Mouse (Mus musculus): ENCODE measurements at regions not wholly inside any gene's neighbourhood (a gene's known extent, or its start where the extent isn't known, plus 50 kb on each side); places are given as distances from the start of the nearest gene placed in this dataset.

GRCm38 (mm10) chr11:17468431-17469165, 211.2 kb downstream of the C1d start:
- peak; percentile 30 for DNase-seq

GRCm38 (mm10) chr11:17481436-17481996, 224.1 kb downstream of the C1d start:
- DNase-seq: no peak

- no peak for DNase-seq
Measured at GRCm38 (mm10) chr11:17483849-17484441, 226.6 kb downstream of the C1d start.

GRCm38 (mm10) chr11:17501120-17502043, 244.0 kb downstream of the C1d start:
- no peak for DNase-seq

GRCm38 (mm10) chr11:17502052-17502451, 244.7 kb downstream of the C1d start:
- DNase-seq: no peak

GRCm38 (mm10) chr11:17522220-17522919, 265.0 kb downstream of the C1d start:
- no peak for DNase-seq

GRCm38 (mm10) chr11:17523329-17523728, 265.9 kb downstream of the C1d start:
- no peak for DNase-seq

GRCm38 (mm10) chr11:17524985-17525775, 267.8 kb downstream of the C1d start:
- DNase-seq: no peak

- DNase-seq: no peak
Measured at GRCm38 (mm10) chr11:17526476-17526875, 269.1 kb downstream of the C1d start.

- DNase-seq: peak; percentile 55
Measured at GRCm38 (mm10) chr11:17528609-17529008, 271.2 kb downstream of the C1d start.

- DNase-seq: no peak
Measured at GRCm38 (mm10) chr11:17533706-17534105, 276.3 kb downstream of the C1d start.

GRCm38 (mm10) chr11:17546286-17546685, 288.9 kb downstream of the C1d start:
- peak; percentile 34 for DNase-seq

- DNase-seq: no peak
Measured at GRCm38 (mm10) chr11:17549148-17549547, 291.8 kb downstream of the C1d start.

GRCm38 (mm10) chr11:17555276-17555675, 297.9 kb downstream of the C1d start:
- DNase-seq: peak; percentile 4

GRCm38 (mm10) chr11:17591780-17592487, 334.6 kb downstream of the C1d start:
- DNase-seq: no peak

GRCm38 (mm10) chr11:17603726-17604493, 346.5 kb downstream of the C1d start:
- peak; percentile 59 for DNase-seq

- no peak for DNase-seq
Measured at GRCm38 (mm10) chr11:17620462-17621248, 333.0 kb downstream of the Etaa1 start.

- DNase-seq: peak; percentile 29
Measured at GRCm38 (mm10) chr11:17629541-17630171, 324.0 kb downstream of the Etaa1 start.

GRCm38 (mm10) chr11:17630172-17630553, 323.5 kb downstream of the Etaa1 start:
- no peak for DNase-seq
